Mouse (Mus musculus) heart, embryonic 12.5 days (tissue): ENCODE measurements around the gene Olfr891. TPM values are rescaled to one million over a fixed set of nuclear protein-coding genes. Genes with fewer than 3 reads are reported as not detected.
"Not testable (repeated sequence)": the region's sequence is repeated elsewhere in the genome, so short reads cannot be mapped to it uniquely, and the experiment has no call there.

Experiments used
- ATAC-seq: fragments of 200-750 bp; cut with Nextera tagmentation; 2 replicates; pipeline ENCODE4 v1.8.0; 2017; ENCODE audit warnings: moderate TSS enrichment, moderate library complexity; ENCODE audit not compliant: insufficient number of reproducible peaks, low FRiP score
- H3K27ac ChIP-seq: fragments of 300-500 bp; sonication (generic); 2 replicates; pipeline ENCODE4 v1.5.1; 2016; ENCODE audit warnings: mild to moderate bottlenecking, moderate library complexity; ENCODE audit not compliant: poor library complexity, severe bottlenecking
- H3K27me3 ChIP-seq: fragments of 300-500 bp; sonication (generic); replicated peaks from 2 replicates; pipeline ENCODE4 v1.6.1; 2016; ENCODE audit warnings: mild to moderate bottlenecking, moderate library complexity
- H3K36me3 ChIP-seq: fragments of 300-500 bp; sonication (generic); 2 replicates; pipeline ENCODE4 v1.6.1; 2016; ENCODE audit warnings: mild to moderate bottlenecking, moderate library complexity
- H3K4me1 ChIP-seq: fragments of 300-500 bp; sonication (generic); replicated peaks from 2 replicates; pipeline ENCODE4 v1.6.1; 2016; ENCODE audit warnings: mild to moderate bottlenecking
- H3K4me2 ChIP-seq: fragments of 300-500 bp; sonication (generic); 2 replicates; pipeline ENCODE4 v1.6.1; 2016; ENCODE audit warnings: mild to moderate bottlenecking, moderate library complexity
- H3K4me3 ChIP-seq: fragments of 300-500 bp; sonication (generic); 2 replicates; pipeline ENCODE4 v1.5.1; 2016; ENCODE audit warnings: mild to moderate bottlenecking
- H3K9ac ChIP-seq: fragments of 300-500 bp; sonication (generic); 2 replicates; pipeline ENCODE4 v1.6.1; 2016; ENCODE audit warnings: mild to moderate bottlenecking, moderate library complexity
- H3K9me3 ChIP-seq: fragments of 300-500 bp; sonication (generic); replicated peaks from 2 replicates; pipeline ENCODE4 v1.6.1; 2016; ENCODE audit warnings: mild to moderate bottlenecking, moderate library complexity
- WGBS: fragments of 180-500 bp; shearing (Covaris S2); methylation state at CpG from one replicate; pipeline ENCODE4 v1.1.7; 2016; 5-methylcytosine and 5-hydroxymethylcytosine counted together
- polyA plus RNA-seq: library from polyadenylated mRNA; unstranded; fragments of >200 nt; fragmentation: Nextera tagmentation; extraction: Ambion mirVana; gene quantifications from 2 replicates; pipeline ENCODE4 v1.2.1, GENCODE M21; 2016

Gene Olfr891
- polyA plus RNA-seq: not detected in 2 replicates

- Histone ChIP-seq H3K4me3 (no peak within 1 kb of the TSS), H3K9ac (no peak within 1 kb of the TSS), H3K4me2 (no peak within 1 kb of the TSS), H3K36me3 (no peaks in the 10 kb centered on the region), H3K27me3 (no peaks in the 10 kb centered on the region), H3K4me1 (no peaks in the 10 kb centered on the region), H3K27ac (no peak within 1 kb of the TSS), H3K9me3 (peaks cover 11% of the 10 kb centered on the region)
- ATAC-seq: no peak
- WGBS: 64% methylated on average over 1 of the region's 1 CpGs
Measured at GRCm38 (mm10) chr9:38180721-38181120, at the start of gene Olfr891. TSS of gene Olfr891 (minus strand) at chr9:38180821.

- no peak for ATAC-seq
- no peaks in the 10 kb centered on the region for H3K9me3 ChIP-seq
- H3K27me3 ChIP-seq: no peaks in the 10 kb centered on the region
- no peak within 1 kb of the TSS for H3K27ac ChIP-seq
- no peak within 1 kb of the TSS for H3K4me3 ChIP-seq
- H3K4me1 ChIP-seq: no peaks in the 10 kb centered on the region
- no peak within 1 kb of the TSS for H3K4me2 ChIP-seq
- no peak within 1 kb of the TSS for H3K9ac ChIP-seq
- H3K36me3 ChIP-seq: no peaks in the 10 kb centered on the region
Measured at GRCm38 (mm10) chr9:38217755-38218154, 37.1 kb upstream of the Olfr891 start, which contains the start of gene Olfr894. TSS of gene Olfr894 (plus strand) at chr9:38218055.

GRCm38 (mm10) chr9:38208065-38208464, 27.4 kb upstream of the Olfr891 start, which contains the start of gene Olfr893:
TSS of gene Olfr893 (plus strand) at chr9:38208365.
- no peak for ATAC-seq
- Histone ChIP-seq H3K4me1 (no peaks in the 10 kb centered on the region), H3K9ac (no peak within 1 kb of the TSS), H3K27ac (no peak within 1 kb of the TSS), H3K36me3 (no peaks in the 10 kb centered on the region), H3K4me2 (no peak within 1 kb of the TSS), H3K27me3 (no peaks in the 10 kb centered on the region), H3K4me3 (no peak within 1 kb of the TSS), H3K9me3 (no peaks in the 10 kb centered on the region)
- 82% methylated on average over 3 of the region's 3 CpGs for WGBS

GRCm38 (mm10) chr9:38168341-38168740, 12.3 kb downstream of the Olfr891 start:
- not testable (repeated sequence) for H3K9me3 ChIP-seq, H3K36me3 ChIP-seq, H3K27ac ChIP-seq, H3K27me3 ChIP-seq, H3K4me2 ChIP-seq, H3K4me3 ChIP-seq, ATAC-seq, H3K4me1 ChIP-seq, H3K9ac ChIP-seq
- WGBS: 45% methylated on average over 2 of the region's 2 CpGs

- Histone ChIP-seq H3K27me3 (no peaks in the 10 kb centered on the region), H3K4me3 (no peak within 1 kb of the TSS), H3K4me1 (no peaks in the 10 kb centered on the region), H3K9ac (no peak within 1 kb of the TSS), H3K9me3 (no peaks in the 10 kb centered on the region), H3K4me2 (no peak within 1 kb of the TSS), H3K36me3 (no peaks in the 10 kb centered on the region), H3K27ac (no peak within 1 kb of the TSS)
- ATAC-seq: no peak
Measured at GRCm38 (mm10) chr9:38142217-38142616, 38.4 kb downstream of the Olfr891 start, which contains the start of gene Olfr890. TSS of gene Olfr890 (plus strand) at chr9:38142517.

Other genes starting within 250 kb of the Olfr891 start
- not detected in 2 replicates for gene Olfr881, start 189.0 kb downstream of the Olfr891 start, polyA plus RNA-seq
- gene Olfr883, start 155.0 kb downstream of the Olfr891 start, polyA plus RNA-seq: not detected in 2 replicates
- gene Olfr884, start 134.3 kb downstream of the Olfr891 start, polyA plus RNA-seq: not detected in 2 replicates
- not detected in 2 replicates for gene Olfr885, start 119.5 kb downstream of the Olfr891 start, polyA plus RNA-seq
- gene Olfr887, start 96.7 kb downstream of the Olfr891 start, polyA plus RNA-seq: not detected in 2 replicates
- not detected in 2 replicates for gene Olfr888, start 72.7 kb downstream of the Olfr891 start, polyA plus RNA-seq
- 0.03 TPM in 2 replicates for gene Olfr889, start 65.6 kb downstream of the Olfr891 start, polyA plus RNA-seq
- not detected in 2 replicates for gene Olfr890, start 38.3 kb downstream of the Olfr891 start, polyA plus RNA-seq
- not detected in 2 replicates for gene Olfr893, start 27.5 kb upstream of the Olfr891 start, polyA plus RNA-seq
- not detected in 2 replicates for gene Olfr894, start 37.2 kb upstream of the Olfr891 start, polyA plus RNA-seq
- not detected in 2 replicates for gene Olfr143, start 72.0 kb upstream of the Olfr891 start, polyA plus RNA-seq
- gene Olfr895, start 87.0 kb upstream of the Olfr891 start, polyA plus RNA-seq: not detected in 2 replicates
- gene Olfr896-ps1, start 110.3 kb upstream of the Olfr891 start, polyA plus RNA-seq: not detected in 2 replicates
- gene Olfr25, start 148.2 kb upstream of the Olfr891 start, polyA plus RNA-seq: not detected in 2 replicates
- not detected in 2 replicates for gene Olfr898, start 167.6 kb upstream of the Olfr891 start, polyA plus RNA-seq
- gene Olfr250, start 186.1 kb upstream of the Olfr891 start, polyA plus RNA-seq: not detected in 2 replicates
- gene Olfr251, start 196.3 kb upstream of the Olfr891 start, polyA plus RNA-seq: not detected in 2 replicates
- not detected in 2 replicates for gene Olfr147, start 220.9 kb upstream of the Olfr891 start, polyA plus RNA-seq
- gene Olfr901, start 248.6 kb upstream of the Olfr891 start, polyA plus RNA-seq: not detected in 2 replicates